Mouse (Mus musculus): ENCODE measurements around the gene Auh.

DNA sequence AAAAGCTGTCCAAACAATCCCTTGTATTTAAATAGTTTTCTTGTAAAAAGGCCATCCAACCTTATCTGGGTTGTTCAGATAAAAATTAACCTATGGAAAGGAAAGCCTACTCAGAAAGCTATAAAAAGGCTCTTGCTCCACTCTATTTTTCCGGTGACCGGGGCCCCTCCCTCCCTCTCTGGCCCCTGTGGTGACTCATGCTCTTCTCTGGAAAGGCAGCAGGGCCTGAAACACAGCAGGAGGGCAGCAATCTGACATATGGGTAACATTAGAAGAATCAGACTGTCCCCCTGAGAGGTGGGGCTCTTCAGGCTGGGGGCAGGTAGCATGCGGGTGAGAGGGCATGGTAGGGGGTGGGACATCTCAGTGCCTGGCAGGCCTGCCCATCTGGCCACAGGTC lies 110.7 kb downstream of the Auh start:
- TF ChIP-seq POLR2A (IDR thresholded peaks at IDR 0.05; ENCODE audit: insufficient read depth, low read length) (no peak), CTCF (IDR thresholded peaks at IDR 0.05; ENCODE audit: low read depth, low read length) (no peak), EP300 (IDR thresholded peaks at IDR 0.05; ENCODE audit: insufficient read depth, low read depth, low read length) (no peak)

Measured in ES-Bruce4 (cell line).